Mouse (Mus musculus): ENCODE results near the gene Kdm4c. TPM values are rescaled to one million over a fixed set of nuclear protein-coding genes. Genes with fewer than 3 reads are reported as not detected.

Kdm4c gene
- total and polyA plus RNA-seq, 2 experiments from 2014 or later: 7.6 to 8.1 TPM

DNA sequence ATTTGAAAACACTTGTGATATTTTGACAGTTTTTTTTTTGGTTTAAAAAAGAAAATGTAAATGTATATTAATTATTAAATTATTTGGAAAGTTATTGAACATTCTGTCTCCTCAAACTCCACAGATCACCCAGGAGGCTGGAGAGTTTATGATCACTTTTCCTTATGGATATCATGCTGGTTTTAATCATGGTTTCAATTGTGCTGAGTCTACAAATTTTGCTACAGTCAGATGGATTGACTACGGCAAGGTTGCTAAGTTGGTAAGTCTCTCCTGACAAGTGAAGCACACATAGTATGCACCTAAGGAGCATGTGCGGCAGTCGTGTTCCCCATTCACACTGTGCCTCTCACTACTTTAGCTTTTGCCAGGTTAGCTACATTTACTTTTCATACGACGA lies 73.1 kb downstream of the Kdm4c start:
- DNase-seq (ENCODE audit: low spot score) (no peak), ATAC-seq (ENCODE audit: insufficient read depth, low read depth) (no peak)
- no peak overlapping the region for H3K4me3 ChIP-seq (ENCODE audit: low read depth, low read length)
- H3K9me3 ChIP-seq (replicated peaks; ENCODE audit: control insufficient read depth, low read length): no peaks in the 10 kb centered on the region
- WGBS: 94% methylated on average over 5 of the region's 5 CpGs
- H3K27ac ChIP-seq (ENCODE audit: low read depth): no peak overlapping the region
- H3K4me1 ChIP-seq (ENCODE audit: control insufficient read depth, insufficient read depth): no peaks in the 10 kb centered on the region
- no peak overlapping the region for H3K4me2 ChIP-seq (ENCODE audit: low read depth, low read length)
- peaks cover 24% of the 10 kb centered on the region; the same call in 1 of the 2 replicates for H3K36me3 ChIP-seq (replicated peaks; ENCODE audit: control insufficient read depth, insufficient read depth, low read length)
- TF ChIP-seq EP300 (IDR thresholded peaks at IDR 0.05; ENCODE audit: low read depth): no peak
- TF ChIP-seq CTCF (IDR thresholded peaks at IDR 0.05; ENCODE audit: low read depth): no peak
- no peaks in the 10 kb centered on the region for H3K27me3 ChIP-seq (ENCODE audit: control insufficient read depth, insufficient read depth, low read length)
- no peak overlapping the region for H3K9ac ChIP-seq (replicated peaks; ENCODE audit: low read depth, low read length)

DNA sequence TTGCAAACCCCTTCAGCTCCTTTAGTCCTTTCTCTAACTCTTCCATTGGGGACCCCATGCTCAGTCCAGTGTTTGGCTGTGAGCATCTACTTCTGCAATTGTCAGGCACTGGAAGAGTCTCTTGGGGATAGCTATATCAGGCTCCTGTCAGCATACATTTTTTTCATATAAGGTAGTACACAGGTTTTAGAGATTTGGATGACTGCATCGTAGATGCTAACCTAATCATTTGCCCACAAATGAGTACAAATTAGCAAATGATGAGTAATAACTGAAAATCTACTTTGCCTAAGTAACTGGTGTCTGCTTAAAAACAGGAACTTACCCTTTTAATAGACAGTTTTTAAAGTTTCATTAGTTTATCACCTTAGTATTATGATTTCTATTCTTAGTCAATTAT lies 77.0 kb downstream of the Kdm4c start:
- DNase-seq (ENCODE audit: low spot score) (no peak), ATAC-seq (ENCODE audit: insufficient read depth, low read depth) (no peak)
- TF ChIP-seq CTCF (IDR thresholded peaks at IDR 0.05; ENCODE audit: low read depth) (no peak), EP300 (IDR thresholded peaks at IDR 0.05; ENCODE audit: low read depth) (no peak)
- Histone ChIP-seq H3K27me3 (ENCODE audit: control insufficient read depth, insufficient read depth, low read length) (no peaks in the 10 kb centered on the region), H3K4me3 (ENCODE audit: low read depth, low read length) (no peak overlapping the region), H3K4me1 (ENCODE audit: control insufficient read depth, insufficient read depth) (no peaks in the 10 kb centered on the region), H3K9me3 (replicated peaks; ENCODE audit: control insufficient read depth, low read length) (no peaks in the 10 kb centered on the region), H3K9ac (replicated peaks; ENCODE audit: low read depth, low read length) (no peak overlapping the region), H3K27ac (ENCODE audit: low read depth) (no peak overlapping the region), H3K4me2 (ENCODE audit: low read depth, low read length) (no peak overlapping the region), H3K36me3 (replicated peaks; ENCODE audit: control insufficient read depth, insufficient read depth, low read length) (peaks cover 17% of the 10 kb centered on the region; the same call in 1 of the 2 replicates)
- 81% methylated on average over 1 of the region's 1 CpGs for WGBS

DNA sequence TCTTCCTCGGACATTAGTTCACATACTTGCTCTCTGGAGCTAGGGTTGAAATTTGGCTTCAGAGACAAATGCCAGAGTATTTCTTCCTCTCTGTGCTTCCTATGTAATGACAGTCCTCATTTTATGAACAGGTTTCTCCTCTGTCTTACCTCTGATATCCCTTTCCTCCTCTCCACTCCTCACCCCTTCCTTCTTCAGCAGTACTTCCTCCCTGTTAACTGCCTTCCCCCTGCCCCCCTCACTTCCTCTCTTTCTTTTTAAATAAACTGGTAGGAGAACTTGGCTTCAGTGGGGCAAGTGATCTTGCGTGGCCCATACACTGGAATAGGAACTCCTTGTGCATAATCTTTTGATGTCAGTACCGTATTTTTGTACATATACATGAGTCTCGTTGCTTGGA lies 115.2 kb downstream of the Kdm4c start:
- Histone ChIP-seq H3K4me3 (ENCODE audit: low read depth, low read length) (no peak overlapping the region), H3K4me1 (ENCODE audit: control insufficient read depth, insufficient read depth) (no peaks in the 10 kb centered on the region), H3K36me3 (replicated peaks; ENCODE audit: control insufficient read depth, insufficient read depth, low read length) (peaks cover 26% of the 10 kb centered on the region), H3K27me3 (ENCODE audit: control insufficient read depth, insufficient read depth, low read length) (no peaks in the 10 kb centered on the region), H3K9ac (replicated peaks; ENCODE audit: low read depth, low read length) (no peak overlapping the region), H3K27ac (ENCODE audit: low read depth) (no peak overlapping the region), H3K4me2 (ENCODE audit: low read depth, low read length) (no peak overlapping the region), H3K9me3 (replicated peaks; ENCODE audit: control insufficient read depth, low read length) (no peaks in the 10 kb centered on the region)
- ATAC-seq (ENCODE audit: insufficient read depth, low read depth) (no peak), DNase-seq (ENCODE audit: low spot score) (no peak)
- 83% methylated on average over 4 of the region's 4 CpGs for WGBS
- TF ChIP-seq CTCF (IDR thresholded peaks at IDR 0.05; ENCODE audit: low read depth) (no peak), EP300 (IDR thresholded peaks at IDR 0.05; ENCODE audit: low read depth) (no peak)

DNA sequence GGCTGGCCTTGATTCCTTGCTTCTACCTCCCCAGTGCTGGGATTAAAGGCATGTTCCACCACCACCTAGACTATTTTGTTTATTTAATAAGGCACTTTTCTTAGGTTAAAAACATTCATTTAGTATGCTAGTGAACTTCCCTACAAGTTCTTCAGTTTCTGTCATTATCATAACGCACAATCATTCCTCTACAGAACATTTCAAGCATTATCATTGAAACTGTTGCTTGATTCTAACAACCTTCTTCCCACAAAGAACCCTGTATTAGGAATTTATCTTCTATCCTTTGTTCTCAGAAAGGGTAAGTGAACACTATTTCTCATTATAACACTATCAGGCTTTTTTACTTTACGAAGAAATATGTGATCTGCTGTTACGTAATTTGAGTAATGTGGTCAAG lies 118.0 kb downstream of the Kdm4c start:
- no peak overlapping the region for H3K4me2 ChIP-seq (ENCODE audit: low read depth, low read length)
- peaks cover 23% of the 10 kb centered on the region for H3K36me3 ChIP-seq (replicated peaks; ENCODE audit: control insufficient read depth, insufficient read depth, low read length)
- TF ChIP-seq EP300 (IDR thresholded peaks at IDR 0.05; ENCODE audit: low read depth): no peak
- no peak for TF ChIP-seq CTCF (IDR thresholded peaks at IDR 0.05; ENCODE audit: low read depth)
- WGBS: 95% methylated on average over 3 of the region's 3 CpGs
- no peaks in the 10 kb centered on the region for H3K4me1 ChIP-seq (ENCODE audit: control insufficient read depth, insufficient read depth)
- ATAC-seq (ENCODE audit: insufficient read depth, low read depth): no peak
- no peak overlapping the region for H3K4me3 ChIP-seq (ENCODE audit: low read depth, low read length)
- no peak for DNase-seq (ENCODE audit: low spot score)
- no peaks in the 10 kb centered on the region for H3K9me3 ChIP-seq (replicated peaks; ENCODE audit: control insufficient read depth, low read length)
- no peak overlapping the region for H3K9ac ChIP-seq (replicated peaks; ENCODE audit: low read depth, low read length)
- no peaks in the 10 kb centered on the region for H3K27me3 ChIP-seq (ENCODE audit: control insufficient read depth, insufficient read depth, low read length)
- H3K27ac ChIP-seq (ENCODE audit: low read depth): no peak overlapping the region

DNA sequence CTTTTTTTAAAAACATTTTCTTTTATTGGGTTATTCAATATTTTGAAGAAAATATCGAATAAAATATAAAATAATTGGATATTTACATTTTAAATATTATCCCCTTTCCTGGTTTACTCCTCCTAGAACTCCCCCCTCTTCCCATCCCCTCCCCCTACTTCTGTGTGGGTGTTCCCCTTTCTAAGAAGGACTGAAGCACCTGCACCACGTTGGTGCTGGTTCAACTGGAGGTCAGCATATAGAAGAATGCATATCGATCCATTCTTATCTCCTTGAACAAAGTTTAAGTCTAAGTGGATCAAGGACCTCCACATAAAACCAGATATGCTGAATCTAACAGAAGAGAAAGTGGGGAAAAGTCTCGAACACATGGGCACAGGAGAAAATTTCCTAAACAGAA lies 144.3 kb downstream of the Kdm4c start:
- no peaks in the 10 kb centered on the region for H3K9me3 ChIP-seq (replicated peaks; ENCODE audit: control insufficient read depth, low read length)
- no peak overlapping the region for H3K27ac ChIP-seq (ENCODE audit: low read depth)
- no peaks in the 10 kb centered on the region for H3K4me1 ChIP-seq (ENCODE audit: control insufficient read depth, insufficient read depth)
- H3K4me2 ChIP-seq (ENCODE audit: low read depth, low read length): no peak overlapping the region
- TF ChIP-seq CTCF (IDR thresholded peaks at IDR 0.05; ENCODE audit: low read depth): no peak
- TF ChIP-seq EP300 (IDR thresholded peaks at IDR 0.05; ENCODE audit: low read depth): no peak
- H3K9ac ChIP-seq (replicated peaks; ENCODE audit: low read depth, low read length): no peak overlapping the region
- peaks cover 17% of the 10 kb centered on the region; the same call in 1 of the 2 replicates for H3K36me3 ChIP-seq (replicated peaks; ENCODE audit: control insufficient read depth, insufficient read depth, low read length)
- DNase-seq (ENCODE audit: low spot score) (no peak), ATAC-seq (ENCODE audit: insufficient read depth, low read depth) (no peak)
- H3K4me3 ChIP-seq (ENCODE audit: low read depth, low read length): no peak overlapping the region
- 58% methylated on average over 4 of the region's 4 CpGs for WGBS
- no peaks in the 10 kb centered on the region for H3K27me3 ChIP-seq (ENCODE audit: control insufficient read depth, insufficient read depth, low read length)

DNA sequence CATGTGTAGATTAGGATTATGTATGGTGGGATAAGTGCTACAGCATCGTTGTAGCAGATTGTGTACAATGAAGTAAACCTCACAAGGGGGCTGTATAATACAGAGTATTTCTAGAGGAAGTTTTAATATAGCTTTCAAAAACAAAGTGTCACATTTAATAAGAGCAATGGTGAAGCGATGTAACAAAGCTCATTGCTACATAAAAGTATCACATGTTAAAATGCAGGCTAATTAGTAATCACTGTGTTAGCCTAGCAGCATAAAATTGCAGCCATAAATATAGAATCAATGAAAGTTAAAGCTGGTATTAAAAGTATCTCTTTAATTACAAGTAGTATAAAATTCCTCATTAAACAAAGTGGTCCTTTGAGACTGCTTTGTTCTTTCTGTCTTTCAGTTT lies 150.9 kb downstream of the Kdm4c start:
- DNase-seq (ENCODE audit: low spot score) (no peak), ATAC-seq (ENCODE audit: insufficient read depth, low read depth) (no peak)
- no peak overlapping the region for H3K27ac ChIP-seq (ENCODE audit: low read depth)
- 95% methylated on average over 2 of the region's 2 CpGs for WGBS
- H3K4me3 ChIP-seq (ENCODE audit: low read depth, low read length): no peak overlapping the region
- no peaks in the 10 kb centered on the region for H3K9me3 ChIP-seq (replicated peaks; ENCODE audit: control insufficient read depth, low read length)
- no peaks in the 10 kb centered on the region for H3K27me3 ChIP-seq (ENCODE audit: control insufficient read depth, insufficient read depth, low read length)
- H3K4me1 ChIP-seq (ENCODE audit: control insufficient read depth, insufficient read depth): no peaks in the 10 kb centered on the region
- H3K9ac ChIP-seq (replicated peaks; ENCODE audit: low read depth, low read length): no peak overlapping the region
- peaks cover 29% of the 10 kb centered on the region for H3K36me3 ChIP-seq (replicated peaks; ENCODE audit: control insufficient read depth, insufficient read depth, low read length)
- H3K4me2 ChIP-seq (ENCODE audit: low read depth, low read length): no peak overlapping the region
- TF ChIP-seq CTCF (IDR thresholded peaks at IDR 0.05; ENCODE audit: low read depth) (no peak), EP300 (IDR thresholded peaks at IDR 0.05; ENCODE audit: low read depth) (no peak)

Measured in heart, postnatal 0 days (tissue).